Mouse (Mus musculus) lung, postnatal 14 days (tissue): Measurements from ENCODE around the gene Exoc3l.

Experiments used
- DNase-seq: peaks from one replicate; pipeline ENCODE4 v3.0.0; 2021

Gene Exoc3l

GRCm38 (mm10) chr8:105295895-105296573 is at the start of gene Exoc3l:
Gene Exoc3l, minus strand, starts transcription at chr8:105296101.
- DNase-seq: no peak

GRCm38 (mm10) chr8:105345061-105345975 is 49.4 kb upstream of the Exoc3l start:
- DNase-seq: peak; percentile 61

DNA sequence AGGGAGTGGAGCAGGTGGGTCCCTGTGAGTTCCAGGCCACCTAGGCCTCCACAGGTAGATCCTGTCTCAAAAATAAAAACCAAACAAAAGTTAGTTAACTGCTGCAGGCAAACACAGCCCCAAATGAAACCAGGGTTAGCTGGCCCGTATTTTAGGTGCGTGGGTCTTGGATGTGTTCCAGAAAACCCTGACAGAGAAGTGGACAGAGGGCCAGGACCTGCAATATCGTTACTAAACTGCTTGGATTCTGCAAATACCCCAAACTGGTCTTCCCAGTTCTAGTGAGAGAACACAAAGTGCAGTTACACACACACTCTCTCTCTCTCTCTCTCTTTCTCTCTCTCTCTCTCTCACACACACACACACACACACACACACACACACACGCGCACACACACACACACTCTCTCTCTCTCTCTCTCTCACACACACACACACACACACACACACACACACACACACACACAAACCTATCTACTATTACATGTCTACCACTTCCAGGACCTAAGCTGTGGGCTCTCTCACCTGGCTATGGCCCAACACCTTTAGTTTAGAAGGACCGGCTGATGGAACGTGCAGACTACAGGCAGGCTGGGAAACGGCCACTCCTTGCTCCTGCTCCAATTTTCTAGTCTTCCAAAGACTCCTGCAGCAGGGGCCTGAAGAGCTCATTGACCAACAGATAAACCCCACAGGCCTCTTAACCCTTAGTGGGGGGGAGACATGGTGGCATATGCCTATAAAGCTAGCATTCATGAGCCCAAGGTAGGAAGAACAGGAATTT is 48.1 kb upstream of the Exoc3l start:
- no peak for DNase-seq

DNA sequence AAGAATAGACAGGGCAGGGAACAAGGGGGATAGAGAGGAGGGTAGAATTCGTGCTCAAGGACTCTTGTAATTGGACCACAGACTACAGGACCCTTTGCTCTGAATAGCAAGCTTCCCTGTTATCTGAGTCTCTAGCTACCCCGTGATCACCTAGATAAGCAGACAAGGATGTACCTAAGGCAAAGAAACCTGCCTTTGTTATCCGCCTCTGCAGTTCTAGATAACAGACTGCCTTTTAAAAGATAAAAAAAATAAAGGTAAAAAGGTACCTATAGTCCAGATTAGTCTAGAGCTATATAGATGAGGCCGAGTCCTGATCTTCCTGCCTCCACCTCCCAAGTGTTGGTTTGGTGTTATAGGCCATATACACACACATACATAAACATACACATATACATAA is 46.9 kb upstream of the Exoc3l start:
- no peak for DNase-seq

- DNase-seq: peak; percentile 77
Measured at GRCm38 (mm10) chr8:105341399-105341798, 45.5 kb upstream of the Exoc3l start.

DNA sequence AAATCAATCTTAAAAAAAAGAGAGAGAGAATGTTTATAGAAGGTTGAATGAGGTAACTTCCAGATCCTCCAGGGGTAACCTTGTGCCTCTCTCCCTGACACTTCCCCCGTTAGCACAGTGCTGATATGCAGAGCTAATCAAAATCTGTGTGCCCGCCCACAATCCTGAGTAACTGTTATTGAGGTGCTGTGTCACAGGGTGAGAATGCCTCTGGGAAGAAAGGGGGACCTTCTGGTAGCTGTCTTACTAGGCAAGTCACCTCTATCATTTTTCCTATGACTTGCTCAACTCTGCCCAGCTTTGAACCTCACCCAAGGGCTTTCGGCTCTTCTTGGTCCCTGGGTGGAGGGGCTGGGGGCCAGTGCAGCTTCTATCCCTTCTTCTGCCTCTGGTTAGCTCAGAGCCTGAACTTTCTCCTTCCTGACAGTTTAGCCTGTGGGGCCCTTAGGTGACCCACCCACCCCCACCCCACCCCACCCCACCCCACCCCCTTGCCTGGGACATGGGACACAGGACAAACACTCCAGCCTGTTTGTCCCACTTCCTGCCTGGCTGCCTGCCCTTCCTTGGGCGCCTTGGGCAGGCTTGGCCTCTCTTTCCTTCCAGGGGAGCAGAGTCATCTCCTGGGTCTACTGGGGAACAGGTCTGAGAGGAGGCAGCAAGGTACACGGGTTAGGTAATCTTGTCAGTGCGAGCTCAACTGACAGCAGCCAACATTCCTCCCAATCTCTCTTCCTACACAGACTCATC is 44.2 kb upstream of the Exoc3l start:
- peak; percentile 88 for DNase-seq

DNA sequence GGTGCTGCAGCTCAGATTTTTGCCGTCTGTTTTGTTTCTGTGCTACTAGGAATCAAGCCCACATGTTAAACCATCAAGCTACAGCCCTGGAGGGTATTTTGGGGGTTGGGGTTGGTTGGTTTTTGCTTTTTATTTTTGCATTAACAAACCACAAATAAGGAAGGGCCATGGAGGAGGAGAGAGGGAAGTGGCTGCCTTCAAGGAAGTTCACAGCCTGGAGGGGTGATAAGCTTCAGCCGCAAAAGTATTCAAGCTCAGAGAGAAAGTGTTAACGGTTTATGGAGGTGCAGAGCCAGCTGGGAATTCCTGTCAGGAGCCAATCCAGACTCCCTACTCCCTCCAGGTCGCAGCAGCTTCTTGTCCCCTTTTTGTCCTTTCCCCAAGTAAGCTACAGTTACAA is 43.1 kb upstream of the Exoc3l start:
- DNase-seq: no peak

GRCm38 (mm10) chr8:105336373-105337130 is 40.7 kb upstream of the Exoc3l start:
- DNase-seq: no peak

- DNase-seq: no peak
Measured at GRCm38 (mm10) chr8:105332523-105332922, 36.6 kb upstream of the Exoc3l start.

- DNase-seq: no peak
Measured at GRCm38 (mm10) chr8:105331931-105332330, 36.0 kb upstream of the Exoc3l start.

GRCm38 (mm10) chr8:105331469-105331868 is 35.6 kb upstream of the Exoc3l start:
- no peak for DNase-seq

DNA sequence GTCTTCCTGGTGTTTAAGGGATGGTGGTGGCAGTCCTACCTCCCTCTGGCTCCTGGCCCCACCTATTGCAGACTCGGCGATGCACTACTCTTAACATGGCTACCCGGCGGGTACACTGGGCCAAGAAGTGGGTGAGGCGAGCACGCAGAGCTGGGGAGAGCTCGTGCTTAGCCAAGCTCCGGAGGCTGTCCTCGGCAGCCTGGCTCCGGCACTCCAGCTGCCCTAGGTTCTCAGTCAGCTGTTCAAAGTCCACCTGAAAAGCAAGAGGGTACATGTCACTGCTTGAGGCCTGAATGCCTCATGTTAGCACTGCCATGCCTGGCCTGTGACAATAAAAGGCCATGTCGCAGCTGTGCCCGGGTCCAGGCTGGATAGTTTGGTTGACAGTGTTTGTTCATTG is 34.4 kb upstream of the Exoc3l start:
- no peak for DNase-seq

- no peak for DNase-seq
Measured at GRCm38 (mm10) chr8:105326968-105327367, 31.1 kb upstream of the Exoc3l start.

DNA sequence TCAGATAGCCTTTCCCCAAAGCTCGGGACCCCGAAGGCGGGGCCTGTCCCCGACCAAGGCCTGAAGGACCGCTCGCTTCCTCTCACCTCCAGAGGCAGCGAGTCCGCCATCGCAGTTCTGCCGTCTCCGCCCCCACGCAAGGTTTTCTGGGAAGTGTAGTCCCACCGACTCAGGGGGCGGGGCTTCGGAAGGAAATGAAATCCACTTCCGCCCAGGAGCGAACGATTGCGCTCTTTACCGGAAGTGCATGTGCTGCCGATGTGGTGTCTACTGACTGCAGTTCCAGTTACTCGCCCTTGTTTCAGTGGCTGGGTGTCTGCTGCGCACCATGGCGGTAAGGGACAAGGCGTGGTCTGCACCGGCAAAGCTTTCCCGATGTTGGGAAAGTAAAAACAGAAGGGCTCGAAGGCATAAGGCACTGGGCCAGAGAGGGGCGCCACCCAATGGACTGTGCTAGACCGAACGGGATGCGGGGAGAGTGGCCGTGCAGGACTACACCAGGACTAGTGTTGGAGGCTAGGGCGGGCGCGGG is 30.3 kb upstream of the Exoc3l start, which contains the start of the genes Lrrc29 and Tmem208:
Lrrc29 (minus strand) TSS at position 138 of the 532 bp plus-strand sequence.
Tmem208 (plus strand) TSS at position 214 of the 532 bp plus-strand sequence.
- peak; percentile 98 for DNase-seq

DNA sequence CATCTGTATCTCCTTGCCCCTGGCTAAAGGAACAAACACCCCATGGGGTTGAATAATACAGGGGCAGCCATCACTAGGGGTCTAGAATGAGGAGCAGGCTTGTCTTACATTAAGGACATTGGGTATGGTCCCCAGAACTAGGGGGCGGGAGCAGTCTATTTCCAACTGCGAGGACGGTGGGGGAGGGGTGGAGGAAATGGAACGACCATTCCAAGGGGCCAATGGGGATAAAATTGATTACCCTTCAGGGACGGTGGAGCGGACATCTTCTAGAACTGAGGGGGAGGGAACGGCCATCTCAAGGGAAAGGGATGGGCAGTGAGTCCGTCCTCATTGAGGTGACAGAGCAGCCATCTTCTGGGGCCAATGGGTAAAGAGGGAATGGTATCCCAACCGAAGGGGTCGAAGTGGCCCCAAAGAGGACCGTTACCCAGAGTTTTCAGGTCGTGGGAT is 29.8 kb upstream of the Exoc3l start:
- no peak for DNase-seq

DNA sequence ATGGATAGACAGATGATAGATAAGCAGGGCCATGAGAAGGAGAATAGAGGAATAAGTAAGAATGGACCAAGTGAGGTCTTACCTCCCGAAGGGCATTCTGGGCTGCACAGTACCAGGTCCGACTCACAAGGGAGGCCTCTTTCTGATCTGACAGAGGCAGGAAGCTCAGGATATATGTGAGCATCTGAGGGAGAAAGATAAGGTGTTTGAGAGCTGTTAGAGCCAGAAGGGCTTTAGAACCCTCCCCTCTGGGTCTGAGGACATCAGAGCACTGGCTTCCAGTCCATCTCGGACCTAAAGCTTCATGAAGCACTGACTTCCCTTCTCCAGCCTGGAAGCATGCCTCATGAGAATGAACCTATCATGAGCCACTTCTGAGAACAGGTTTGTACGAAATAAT is 27.3 kb upstream of the Exoc3l start:
- DNase-seq: no peak

- peak; percentile 43 for DNase-seq
Measured at GRCm38 (mm10) chr8:105318662-105319190, 22.8 kb upstream of the Exoc3l start.

DNA sequence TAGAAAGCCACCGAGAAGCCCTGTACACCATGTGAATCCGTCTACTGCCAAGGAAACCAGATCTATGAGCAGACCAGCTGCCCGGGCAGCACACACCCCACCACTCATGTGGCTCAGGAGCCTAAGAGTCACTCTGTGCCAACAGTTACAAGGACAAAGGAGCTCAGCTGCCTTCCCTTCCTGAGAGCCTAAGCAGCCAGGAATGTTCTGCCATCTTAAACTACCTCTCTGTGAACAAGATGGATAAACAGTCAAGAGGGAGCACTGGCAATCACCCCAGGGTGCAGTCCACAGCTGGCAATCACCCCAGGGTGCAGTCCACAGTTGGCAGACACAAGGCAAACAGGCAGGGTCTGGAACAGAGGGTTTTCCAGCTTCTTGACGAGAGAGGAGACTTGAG is 22.0 kb upstream of the Exoc3l start:
- peak; percentile 73 for DNase-seq

GRCm38 (mm10) chr8:105315073-105315769 is 19.3 kb upstream of the Exoc3l start:
- no peak for DNase-seq
